Mouse (Mus musculus) thymus, postnatal 4 days (tissue): ENCODE measurements at regions not wholly inside any gene's neighbourhood (a gene's known extent, or its start where the extent isn't known, plus 50 kb on each side); places are given as distances from the start of the nearest gene placed in this dataset.
A peak's percentile ranks its signal among the peaks of the same experiment; 100 is the strongest.

ENCODE experiments used
- DNase-seq: peaks from one replicate; pipeline ENCODE4 v3.0.0; 2021

- no peak for DNase-seq
These were observed 210.9 kb upstream of the St8sia2 start for GRCm38 (mm10) chr7:74224378-74224777.

GRCm38 (mm10) chr7:74200661-74201060 lies 187.2 kb upstream of the St8sia2 start:
- peak; percentile 6 for DNase-seq

DNA sequence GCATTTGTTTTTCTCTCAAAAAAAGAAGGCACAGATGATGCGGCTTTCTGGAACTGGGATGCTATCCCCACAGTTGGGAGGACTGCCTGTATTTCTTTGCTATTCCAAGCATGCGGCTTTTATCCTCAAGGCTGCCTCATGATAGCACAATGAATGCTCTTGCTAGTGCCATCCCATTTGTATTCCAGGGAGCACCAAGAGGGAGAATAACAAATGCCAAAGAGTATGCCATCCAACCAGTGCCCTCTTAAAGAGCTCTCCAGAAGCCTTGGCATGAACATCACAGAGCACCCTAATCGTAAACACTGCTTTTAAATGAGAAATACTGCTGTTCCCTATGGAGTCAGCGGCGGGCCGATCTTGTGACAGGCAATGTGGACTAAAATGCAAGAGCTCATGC lies 185.3 kb upstream of the St8sia2 start:
- no peak for DNase-seq

- no peak for DNase-seq
These were observed 171.2 kb upstream of the St8sia2 start for GRCm38 (mm10) chr7:74184661-74185060.

DNA sequence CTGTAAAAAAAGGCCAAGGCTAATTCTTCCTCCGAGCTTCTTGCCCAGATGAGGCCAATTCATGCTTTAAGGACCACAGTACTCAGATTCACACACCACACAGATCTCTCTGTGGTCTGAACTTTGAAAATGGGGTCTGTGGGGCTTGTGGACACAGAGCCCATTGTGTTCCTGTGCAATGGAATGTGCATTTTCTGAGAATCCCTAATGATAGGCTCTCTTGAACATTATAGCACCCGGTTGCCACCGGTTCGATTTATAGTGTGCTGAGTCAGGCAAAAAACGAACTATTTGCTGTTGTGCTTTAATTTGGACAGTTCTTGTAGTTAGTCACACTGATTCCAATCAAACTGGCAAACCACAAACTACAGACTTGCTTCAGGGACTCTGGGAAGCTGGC lies 160.7 kb upstream of the St8sia2 start:
- no peak for DNase-seq

DNA sequence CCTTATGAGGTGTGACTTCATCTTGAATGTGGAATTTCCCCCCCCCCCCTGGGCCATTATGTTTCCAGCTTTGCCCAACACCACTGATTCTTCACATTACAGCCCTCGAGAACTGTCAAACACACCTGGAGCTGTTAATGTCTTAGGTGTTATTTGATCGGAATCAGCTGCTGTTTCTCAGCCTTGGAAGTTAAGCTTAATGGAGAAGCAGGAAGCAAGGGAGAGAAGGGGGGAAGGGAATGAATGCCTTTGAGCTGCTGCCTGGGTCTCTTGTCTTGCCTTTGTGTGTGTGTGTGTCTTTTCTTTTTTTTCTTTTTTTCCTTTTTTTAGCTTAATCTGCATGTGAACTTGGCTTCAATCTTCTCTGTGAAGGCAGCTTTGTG lies 159.7 kb upstream of the St8sia2 start:
- no peak for DNase-seq

DNA sequence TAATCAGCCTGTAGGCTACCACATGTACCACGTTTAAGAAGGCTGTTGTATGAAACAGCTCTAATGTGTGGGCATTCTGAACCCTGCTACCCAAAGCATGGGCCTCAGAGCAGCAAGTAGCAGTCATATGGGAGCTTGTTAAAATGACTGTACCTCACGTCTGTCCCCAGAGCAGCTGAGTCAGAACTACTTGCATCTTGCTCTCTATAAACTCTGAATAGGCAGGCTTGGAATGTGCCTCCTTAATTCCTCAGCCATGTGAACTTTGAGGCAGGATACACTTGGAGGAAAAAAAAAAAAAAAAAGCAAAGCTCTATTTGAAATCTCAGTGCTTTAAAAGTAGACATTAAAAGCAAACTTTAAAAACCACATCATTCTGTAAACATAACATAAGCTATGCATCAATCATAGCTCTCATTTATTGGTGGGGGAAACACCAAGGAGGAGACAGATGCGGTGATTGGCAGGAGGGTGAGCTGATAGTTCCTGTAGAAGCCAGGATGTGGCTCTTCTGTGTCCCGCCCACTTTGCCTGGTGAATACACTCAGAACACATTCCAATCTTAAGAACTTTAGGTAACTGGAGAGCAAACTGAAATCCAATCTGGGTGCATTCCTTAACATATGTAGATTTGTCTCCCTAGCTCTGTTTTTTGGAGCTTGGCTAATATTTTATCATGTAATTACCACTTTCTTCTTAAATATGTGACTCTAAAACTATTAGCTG lies 159.2 kb upstream of the St8sia2 start:
- DNase-seq: no peak

GRCm38 (mm10) chr7:74151590-74151989 lies 138.1 kb upstream of the St8sia2 start:
- DNase-seq: no peak

GRCm38 (mm10) chr7:74143236-74143635 lies 129.7 kb upstream of the St8sia2 start:
- no peak for DNase-seq

- no peak for DNase-seq
These were observed 124.7 kb upstream of the St8sia2 start for GRCm38 (mm10) chr7:74138169-74138568.

DNA sequence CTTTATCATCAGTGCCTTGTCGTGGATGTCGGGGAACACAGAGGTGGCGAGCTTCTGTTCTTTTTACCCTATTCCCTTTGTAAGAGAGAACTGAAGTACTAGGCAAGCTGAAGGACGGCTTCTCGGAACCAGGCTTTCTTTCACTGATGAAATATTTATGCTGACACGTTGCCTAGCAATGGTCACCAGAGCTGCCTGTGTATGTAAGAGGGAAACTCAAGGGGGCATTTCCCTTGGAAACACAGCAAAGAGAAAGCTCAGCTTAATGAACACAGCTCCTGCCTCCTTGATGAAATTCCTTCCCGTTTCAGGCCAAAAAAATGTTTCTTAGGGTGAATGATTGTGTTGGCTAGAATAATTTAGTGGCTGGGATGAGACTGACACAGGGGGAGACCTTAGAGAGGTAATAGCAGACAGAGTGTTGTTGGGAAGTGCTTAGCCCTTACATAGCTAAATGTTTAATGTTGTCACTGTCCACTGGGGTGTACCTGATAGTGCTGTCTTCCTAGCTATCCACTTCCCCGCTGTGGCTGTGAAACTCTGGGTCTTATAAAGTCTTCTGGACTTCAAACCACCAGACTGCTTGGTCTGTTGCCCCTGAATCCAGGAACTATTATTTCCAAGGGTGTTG lies 116.8 kb upstream of the St8sia2 start:
- no peak for DNase-seq

- no peak for DNase-seq
These were observed 98.6 kb upstream of the St8sia2 start for GRCm38 (mm10) chr7:74112071-74112470.

GRCm38 (mm10) chr7:74108347-74108746 lies 94.9 kb upstream of the St8sia2 start:
- DNase-seq: no peak

DNA sequence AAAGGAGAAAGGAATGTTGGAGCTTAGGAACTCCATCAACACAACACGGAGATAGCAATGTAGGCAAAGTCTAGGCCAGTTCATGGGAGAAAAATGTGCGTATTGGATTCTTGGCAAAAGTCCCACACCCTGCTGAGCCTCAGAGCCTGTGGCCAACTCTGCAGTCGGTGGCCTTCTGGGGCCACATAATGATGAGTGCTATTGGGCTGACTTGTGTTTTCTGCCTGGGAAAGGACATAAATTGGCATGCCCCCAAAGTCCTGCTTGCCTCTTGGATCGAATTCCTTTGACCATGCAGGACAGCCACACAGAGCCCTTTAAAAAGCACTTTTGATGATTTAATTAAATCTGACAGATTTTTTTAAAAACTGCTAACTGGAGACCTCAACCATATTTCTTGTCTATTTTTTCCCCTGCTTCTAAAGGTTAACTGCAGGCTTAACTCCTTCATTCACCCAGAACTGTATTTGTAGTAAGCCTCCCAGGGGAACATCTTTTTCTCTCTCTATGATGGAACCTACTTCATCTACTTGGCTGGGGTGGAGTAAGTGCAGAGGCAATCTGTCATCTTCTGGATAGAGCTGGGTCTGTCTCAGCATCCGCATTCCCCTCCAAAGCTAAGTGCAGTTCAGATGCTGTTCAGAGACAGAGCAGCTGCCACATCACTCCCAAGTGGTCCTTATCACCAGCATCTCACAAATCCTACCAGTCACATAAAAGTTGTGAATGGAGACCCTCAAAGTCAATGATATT lies 93.9 kb upstream of the St8sia2 start:
- no peak for DNase-seq

DNA sequence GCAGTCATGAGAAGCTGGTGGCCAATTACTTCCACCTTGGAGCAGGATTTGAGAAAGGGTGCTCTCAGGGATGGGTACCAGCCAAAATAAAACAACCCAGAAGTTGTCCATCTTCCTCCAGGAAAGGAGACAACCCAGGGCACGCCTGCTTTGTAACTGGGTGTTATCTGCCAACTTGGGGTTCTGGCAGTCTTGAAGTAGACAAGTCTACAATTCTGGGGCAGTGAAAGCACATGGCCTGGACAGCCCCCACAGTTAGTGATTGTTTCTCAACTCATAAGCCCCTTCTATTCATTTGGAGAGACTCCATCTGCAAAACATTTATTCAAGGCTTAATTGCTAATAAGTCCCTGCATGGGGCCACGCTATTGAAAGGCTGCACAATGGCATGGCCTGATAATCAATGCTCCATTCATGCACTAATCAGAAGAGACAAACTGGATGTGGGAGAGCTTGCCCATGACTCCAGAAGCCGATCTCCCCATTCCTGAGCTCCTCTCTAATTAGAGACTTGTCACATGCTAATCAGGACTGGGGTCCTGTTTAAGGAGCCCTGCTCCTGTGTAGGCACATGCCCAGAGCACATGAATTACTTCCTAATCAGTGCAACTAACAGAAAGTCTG lies 78.0 kb upstream of the St8sia2 start:
- DNase-seq: no peak

DNA sequence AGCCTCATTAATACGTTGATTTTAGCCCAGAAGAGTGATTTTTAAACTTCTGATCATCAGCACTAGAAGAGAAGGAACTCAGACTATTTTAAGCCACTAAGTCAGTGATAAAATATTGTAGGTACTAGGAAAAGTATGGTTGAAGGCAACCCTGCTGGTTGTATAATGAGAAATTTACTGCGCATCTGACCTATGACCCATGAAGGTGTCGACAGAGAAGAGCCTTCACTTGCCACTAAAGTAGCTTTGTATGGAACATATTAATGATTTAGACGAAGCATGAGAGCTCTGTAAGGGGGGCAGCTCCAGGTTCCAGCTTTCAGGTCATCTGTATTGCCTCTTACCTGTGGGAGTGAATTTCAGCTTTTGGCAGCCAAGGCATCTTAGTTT lies 67.4 kb upstream of the St8sia2 start:
- no peak for DNase-seq

DNA sequence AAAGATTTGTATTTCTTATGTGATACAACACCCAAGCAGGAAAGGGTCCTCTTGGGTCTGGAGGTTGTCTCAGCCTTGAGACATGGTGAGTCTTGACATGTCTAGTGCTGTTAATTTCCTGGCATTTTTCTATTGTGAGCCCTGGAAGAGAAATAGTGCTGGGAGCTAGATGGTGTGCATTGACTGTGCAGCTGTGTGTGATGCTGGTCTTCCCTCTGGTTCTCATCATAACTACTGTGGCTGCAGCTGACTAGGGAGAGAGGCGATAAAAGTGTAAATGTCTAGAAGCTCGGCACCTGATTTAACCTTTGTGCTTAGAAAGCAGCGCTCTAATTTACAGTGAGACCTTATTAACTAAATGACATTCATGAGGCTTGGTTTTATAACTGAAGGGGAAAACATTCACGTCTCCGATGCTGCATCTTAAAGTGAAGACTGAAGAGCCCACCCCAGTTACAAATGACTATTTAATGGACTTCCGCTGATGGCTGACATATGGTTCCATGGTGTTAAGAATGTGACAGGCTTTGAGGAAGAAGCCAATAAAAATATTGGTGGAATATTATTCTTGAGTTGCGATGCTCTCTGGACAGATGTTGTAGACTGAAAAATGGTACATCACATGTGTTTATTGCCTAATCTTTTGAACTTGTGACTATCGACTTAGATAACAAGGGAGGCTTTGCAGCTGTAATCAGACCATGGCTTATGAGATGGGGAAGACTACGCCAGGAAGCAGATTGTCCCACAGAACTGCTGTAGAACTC lies 66.8 kb upstream of the St8sia2 start:
- no peak for DNase-seq

DNA sequence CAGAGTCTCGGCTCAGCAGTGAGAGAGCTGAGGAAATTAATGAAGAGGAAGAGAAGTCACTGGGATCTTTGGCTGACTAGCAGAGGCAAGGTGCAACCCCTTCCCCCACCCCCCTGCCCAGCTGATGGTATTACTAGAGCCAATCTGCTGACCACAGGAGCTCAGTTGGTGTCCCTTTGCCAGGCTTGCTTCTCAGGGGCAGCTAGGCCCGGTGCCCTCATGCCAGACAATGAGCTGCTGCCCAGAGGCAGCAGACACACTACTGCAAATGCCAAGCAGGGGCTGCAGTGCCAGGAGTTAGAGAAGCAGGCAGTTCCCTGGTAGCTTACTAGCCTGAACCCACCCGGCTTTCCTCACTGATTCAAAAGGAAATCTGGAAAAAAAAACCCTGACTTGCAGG lies 59.1 kb upstream of the St8sia2 start:
- DNase-seq: no peak

DNA sequence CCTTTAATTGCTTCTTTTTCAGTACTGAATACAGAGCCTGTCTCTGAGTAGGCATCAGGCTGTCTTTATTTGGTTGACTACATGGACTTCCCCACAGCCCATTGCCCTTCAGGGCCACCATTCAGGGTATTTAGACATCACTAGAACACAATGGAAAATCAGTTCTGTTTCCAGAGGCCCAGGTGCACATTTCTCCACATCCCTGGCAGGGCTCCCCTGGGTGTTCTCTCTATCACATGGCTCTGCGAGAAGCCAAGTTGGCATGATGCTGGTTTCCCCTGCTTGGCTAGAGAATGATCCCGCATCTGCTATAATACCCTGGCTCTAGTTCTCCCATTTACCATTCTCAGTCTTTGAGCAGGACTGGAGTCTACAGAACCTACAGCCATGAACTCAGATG lies 57.3 kb upstream of the St8sia2 start:
- no peak for DNase-seq

DNA sequence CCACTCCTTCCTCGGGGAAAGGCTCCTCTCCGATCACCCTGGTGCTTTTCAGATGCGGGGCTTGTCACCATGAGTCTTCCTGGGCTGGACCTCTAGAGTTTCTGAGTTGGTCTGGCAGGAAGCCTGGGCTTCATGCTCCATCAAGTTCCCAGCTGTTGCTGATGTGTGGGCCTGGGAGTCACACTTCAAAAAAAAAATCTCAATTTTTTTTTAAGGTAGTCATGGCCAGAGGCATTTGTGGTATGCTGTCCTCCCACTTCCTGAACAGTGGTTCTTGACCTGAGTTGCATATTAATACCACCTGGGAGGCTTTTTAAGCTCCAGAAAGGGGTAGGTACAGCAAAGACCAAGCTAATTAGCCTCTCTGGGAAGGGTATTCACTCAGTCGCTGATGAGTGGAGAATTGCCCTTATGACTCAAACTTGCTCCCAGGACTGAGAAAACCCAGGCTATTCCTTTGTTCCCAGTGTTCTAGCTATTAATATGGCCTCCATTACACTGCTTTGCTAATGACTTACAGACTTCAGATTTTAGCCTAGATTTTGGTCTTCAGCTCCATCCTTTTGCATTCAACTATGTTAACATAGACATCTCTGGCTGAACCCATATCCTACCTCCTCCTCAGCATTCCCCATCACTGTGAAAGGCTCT lies 52.1 kb upstream of the St8sia2 start:
- no peak for DNase-seq
